Mouse (Mus musculus) layer of hippocampus, postnatal 10 days (tissue): ENCODE measurements around the gene Ffar4. TPM values are rescaled to one million over a fixed set of nuclear protein-coding genes. Genes with fewer than 3 reads are reported as not detected.

Experiments
- DNase-seq, 2 experiments: peaks; one replicate each; pipeline ENCODE4 v3.0.0; 2021; ENCODE audit warnings: low spot score in 2 of 2
- long read RNA-seq: library from polyadenylated mRNA; stranded (forward); transcript quantifications from one replicate; pipeline ENCODE4 v2.0.0, GENCODE M21; 2023
- total RNA-seq, 2 experiments: library from RNA; stranded (reverse); gene quantifications; 2 replicates each; pipeline ENCODE4 v1.2.3; 2021

Ffar4 gene
- not detected for total RNA-seq
- long read RNA-seq, result 0 reads

- peak in 1 of 2 experiments; percentile 14 for DNase-seq
Observed at GRCm38 (mm10) chr19:38096858-38097758, at the start of gene Ffar4. Gene Ffar4, plus strand, starts transcription at chr19:38097071.

DNA sequence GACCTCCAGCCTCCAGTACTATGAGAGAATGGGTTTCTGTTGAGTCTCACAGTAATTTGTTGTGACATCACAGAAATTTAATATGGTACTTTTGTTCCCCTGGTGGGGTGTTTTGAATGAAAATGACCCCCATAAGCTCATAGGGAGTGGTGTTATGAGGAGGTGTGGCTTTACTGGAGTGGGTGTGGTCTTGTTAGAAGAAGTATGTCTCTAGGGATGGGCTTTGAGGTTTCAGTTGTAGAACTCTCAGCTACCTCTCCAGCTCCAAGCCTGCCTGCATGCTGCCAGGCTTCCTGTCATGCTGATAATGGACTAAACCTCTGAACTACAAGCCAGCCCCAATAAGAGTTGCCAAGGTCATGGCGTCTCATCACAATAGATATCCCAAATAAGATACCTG is 47.2 kb upstream of the Ffar4 start:
- DNase-seq, result no peak

- DNase-seq, result peak in 1 of 2 experiments; percentile 22
Observed at GRCm38 (mm10) chr19:38053227-38054041, 43.4 kb upstream of the Ffar4 start.

DNA sequence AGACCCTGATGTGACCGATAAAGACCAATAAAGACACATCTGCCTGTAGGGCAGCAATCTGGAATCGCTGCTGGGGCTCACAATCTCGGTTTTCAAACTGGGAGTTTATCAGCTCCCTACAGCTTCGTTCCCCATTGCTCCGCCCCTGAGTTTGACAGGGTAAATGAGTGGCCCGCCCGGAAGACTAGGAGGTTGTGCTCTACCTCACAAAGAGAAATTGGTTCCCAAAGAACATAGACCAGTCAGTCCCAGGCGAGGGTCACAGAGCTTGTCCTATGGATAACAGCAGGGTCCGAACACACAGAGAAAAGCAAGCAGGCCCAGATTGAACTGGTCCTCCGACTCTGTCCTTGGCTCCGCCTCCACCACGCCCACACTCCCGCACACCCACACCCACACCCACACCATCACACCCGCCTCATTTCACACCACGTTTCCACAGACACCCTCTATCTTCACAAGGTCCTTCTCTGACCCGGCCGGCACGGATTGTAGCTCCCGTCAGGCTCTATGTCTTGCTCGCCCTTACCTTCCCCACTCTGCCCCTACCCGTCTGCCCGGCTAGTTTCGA is 42.6 kb upstream of the Ffar4 start:
- peak; percentile 65 to 77 for DNase-seq

GRCm38 (mm10) chr19:38054720-38055192 is 42.1 kb upstream of the Ffar4 start, which contains the start of gene Cep55:
Gene Cep55, plus strand, starts transcription at chr19:38055011.
- DNase-seq, result peak; percentile 91 to 94

DNA sequence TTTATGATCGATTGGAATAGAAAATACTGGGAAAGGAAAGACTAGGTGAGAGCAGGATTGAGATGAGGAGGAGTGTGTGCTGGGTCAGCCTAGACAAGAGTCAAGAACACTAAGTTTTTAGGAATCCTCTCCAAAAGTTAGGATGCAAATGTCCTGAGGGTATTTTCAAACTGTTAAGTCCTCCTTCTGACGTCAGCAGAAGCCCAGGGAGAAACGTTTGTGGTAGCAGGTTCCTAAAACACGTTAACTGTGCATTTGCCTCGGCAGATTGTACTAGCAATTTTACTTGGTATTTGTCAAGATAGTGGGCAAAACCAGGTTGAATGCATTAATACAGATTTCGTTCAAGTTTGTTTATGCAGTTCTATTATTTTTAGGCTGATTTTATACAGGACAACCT is 41.1 kb upstream of the Ffar4 start:
- no peak for DNase-seq

DNA sequence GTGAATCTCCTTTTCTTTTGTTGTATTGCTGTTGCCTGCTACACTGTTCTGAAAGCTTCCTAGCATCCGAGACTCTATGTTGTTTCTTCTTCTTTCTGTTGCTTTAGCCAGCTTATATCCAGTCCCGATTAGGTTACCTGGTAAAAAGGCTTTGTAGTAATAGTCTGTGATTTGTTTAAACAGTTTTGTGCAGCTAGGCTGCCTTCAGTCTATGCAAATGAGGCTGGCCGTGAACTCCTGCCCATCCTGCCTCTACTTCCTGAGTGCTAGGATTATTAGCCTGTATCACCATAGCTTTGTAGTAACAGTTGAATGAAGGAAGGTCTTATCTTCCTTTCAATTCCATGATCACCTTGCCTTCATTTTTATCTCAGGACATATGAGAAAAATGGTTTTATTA is 40.6 kb upstream of the Ffar4 start:
- DNase-seq, result no peak

DNA sequence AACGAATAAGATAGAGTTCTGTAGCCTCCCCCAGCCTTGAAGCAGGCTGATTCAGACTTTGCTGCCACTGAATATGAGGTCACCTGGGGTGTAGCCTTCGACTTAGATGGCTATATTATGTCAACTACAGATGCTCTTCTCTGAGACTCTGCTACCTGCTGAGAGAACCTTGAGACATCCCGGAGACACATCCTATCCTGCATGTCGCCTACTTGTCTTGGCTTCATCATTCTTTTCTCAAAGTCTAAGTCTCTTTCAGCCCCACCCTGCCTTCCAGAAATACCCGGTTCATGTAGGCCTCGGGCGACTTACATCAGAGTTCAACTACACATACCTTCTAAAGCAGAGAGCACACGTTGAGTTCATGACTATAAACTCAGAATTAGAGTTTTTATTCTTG is 39.9 kb upstream of the Ffar4 start:
- DNase-seq, result no peak

- no peak for DNase-seq
Observed at GRCm38 (mm10) chr19:38063201-38063600, 33.7 kb upstream of the Ffar4 start.

GRCm38 (mm10) chr19:38064051-38064450 is 32.8 kb upstream of the Ffar4 start:
- DNase-seq, result no peak

DNA sequence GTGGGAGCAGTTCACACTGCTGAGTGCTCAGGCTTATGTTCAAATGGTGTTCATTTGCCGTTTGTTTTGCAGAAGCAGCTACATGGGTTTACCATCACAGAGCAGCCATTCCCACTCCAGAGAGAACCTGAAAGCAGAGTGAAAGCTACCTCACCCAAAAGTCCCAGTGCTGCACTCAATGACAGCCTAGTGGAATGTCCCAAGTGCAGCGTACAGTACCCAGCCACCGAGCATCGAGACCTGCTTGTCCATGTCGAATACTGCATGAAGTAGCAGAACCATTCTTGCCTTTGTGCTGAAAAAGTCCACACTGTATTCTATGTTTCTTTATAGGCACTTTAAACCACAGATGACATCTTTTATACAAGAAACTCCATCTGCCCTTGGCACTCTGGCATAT is 23.6 kb upstream of the Ffar4 start:
- DNase-seq, result no peak

DNA sequence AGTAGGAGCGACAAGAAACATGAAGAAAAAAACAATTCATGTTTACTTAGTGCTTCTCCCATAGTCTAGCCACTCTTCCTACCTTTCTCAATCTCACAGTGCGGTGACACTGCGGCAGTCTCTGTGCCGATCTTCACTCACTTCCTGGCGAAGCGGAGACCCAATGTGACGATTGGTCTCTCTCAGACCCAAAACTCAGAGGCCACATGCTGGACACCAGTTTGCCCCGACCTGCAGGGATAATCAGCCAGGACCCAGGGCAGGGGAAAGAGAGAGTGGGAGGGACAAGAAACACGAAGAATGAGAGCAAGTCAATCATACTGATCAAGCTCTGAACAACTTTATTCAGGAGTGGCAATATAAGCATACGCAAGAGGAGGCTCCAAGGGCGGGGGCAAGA is 21.8 kb upstream of the Ffar4 start:
- DNase-seq, result no peak

DNA sequence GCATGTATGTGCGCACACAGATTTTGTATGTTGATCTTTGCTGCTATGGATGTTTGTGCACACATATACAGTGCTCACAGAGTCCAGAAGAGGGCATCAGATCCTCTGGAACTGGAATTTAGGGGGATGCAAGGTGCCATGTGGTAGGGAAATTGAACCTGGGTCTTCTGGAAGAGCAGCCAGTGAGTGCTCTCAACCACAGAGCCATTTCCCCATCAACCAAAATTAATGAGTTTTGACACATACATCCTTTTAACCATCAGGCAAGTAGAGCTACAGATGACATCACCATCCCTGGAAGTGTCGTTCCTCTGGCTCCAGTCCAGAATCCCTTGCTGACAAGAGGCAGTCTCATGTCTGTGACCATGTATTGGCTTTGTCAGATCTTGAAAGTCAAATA is 20.6 kb upstream of the Ffar4 start:
- no peak for DNase-seq

DNA sequence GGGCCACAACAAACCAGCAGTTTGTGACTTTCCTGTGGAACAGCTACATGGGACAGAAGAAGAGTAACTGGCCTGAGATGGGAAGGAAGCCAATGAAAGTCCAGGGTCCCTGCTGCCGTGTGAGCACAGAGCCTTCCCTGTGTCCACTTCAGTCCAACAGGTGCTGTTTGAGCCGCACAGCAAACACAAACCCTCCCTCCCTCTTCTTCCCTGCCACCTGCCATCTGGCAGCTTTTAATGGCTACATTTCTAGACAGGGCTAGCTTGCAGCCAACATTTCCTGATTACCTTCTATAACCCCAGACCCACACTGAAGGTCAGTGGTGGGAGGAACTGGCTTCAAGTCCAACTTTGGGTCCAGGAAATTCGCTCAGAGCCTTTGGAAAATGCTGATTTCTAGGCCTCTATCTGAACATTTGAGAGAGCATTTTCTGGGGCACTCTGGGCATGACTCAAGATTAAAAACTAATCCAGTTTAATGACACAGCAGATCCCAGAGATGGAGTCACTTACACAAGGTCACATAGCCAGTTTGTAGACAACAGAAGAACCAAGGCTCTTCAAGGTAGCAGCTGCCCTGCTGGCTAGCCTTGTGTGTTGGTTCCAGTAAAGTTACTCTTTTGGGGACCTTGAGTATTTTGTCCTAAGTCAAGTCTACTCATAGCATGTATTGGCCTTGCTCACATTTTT is 18.9 kb upstream of the Ffar4 start:
- DNase-seq, result no peak

GRCm38 (mm10) chr19:38081361-38081760 is 15.5 kb upstream of the Ffar4 start:
- DNase-seq, result no peak

GRCm38 (mm10) chr19:38082931-38083525 is 13.8 kb upstream of the Ffar4 start:
- DNase-seq, result no peak

GRCm38 (mm10) chr19:38085841-38086240 is 11.0 kb upstream of the Ffar4 start:
- DNase-seq, result no peak

DNA sequence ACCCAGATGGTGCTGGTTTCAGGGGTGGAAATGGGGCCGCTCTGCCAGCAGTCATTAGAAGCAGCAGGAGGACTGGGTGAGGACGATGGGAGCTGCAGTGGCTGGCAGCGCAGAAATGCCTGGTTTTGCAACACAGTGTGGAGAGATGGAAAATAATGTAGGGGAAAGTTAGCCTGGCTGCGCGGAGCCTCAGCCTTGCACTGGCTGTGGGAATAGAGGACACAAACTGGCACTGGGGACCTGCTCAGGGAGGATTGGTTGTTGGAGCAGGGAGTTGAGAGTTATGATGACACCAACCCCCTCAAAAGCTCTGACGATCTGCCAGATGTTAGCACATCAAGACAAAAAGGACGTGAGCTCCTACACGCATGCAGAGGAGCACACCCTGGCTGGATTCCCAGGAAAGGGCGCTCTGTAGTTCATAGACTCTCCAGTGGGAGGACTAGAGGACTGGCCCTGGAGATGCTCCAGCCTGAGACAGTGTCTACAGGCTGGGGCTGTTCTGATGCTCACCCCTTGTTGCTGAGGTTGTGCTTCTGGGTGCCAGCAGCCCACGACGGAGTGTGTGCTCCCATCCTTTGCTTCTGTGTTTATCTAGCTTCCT is 9.8 kb upstream of the Ffar4 start:
- peak; percentile 54 for DNase-seq

DNA sequence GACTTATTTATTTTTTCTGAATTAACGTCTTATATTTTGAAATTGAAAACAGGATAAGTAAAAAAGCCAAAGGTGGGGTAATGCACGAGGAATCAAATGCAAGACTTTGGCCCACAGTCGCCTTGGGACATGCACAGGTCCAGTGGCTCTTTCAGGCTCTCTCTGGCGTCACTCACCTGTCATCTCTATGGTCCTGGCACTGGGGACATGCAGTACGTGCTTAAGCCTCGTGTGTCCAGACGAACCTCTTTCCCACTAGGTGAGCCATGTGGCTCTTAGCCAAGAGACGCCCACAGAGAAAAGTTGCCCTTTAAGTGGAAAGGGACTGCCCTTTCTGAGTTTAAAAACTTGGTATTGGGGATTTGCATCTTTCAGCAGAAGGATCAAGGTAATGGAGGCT is 7.5 kb upstream of the Ffar4 start:
- no peak for DNase-seq

DNA sequence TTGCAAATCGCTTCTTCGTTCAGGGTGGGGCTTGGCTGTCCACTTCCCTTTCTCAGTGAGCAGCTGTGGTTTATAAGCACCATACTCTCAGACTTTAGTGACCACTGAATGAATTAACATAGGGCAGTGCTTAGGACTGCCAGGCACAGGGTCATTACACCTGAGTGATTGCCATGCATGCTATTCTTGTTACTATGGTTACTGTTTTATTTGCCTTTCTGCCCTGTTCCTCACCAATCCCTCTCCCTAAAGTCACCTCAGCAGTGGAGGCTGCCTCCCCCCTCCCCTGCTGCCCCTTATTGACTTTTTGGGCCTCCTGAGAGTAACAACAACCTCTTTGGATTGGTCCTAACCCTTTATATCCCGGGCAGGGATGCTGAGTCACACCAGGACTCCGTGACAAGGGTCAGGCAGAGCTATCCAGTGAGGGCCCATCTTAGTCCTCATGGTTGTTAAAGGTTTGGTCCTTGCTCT is 5.3 kb upstream of the Ffar4 start:
- no peak for DNase-seq
